Mouse (Mus musculus) forebrain, embryonic 15.5 days (tissue): ENCODE data around the gene Klhl8. TPM values are rescaled to one million over a fixed set of nuclear protein-coding genes. Genes with fewer than 3 reads are reported as not detected.
A peak's percentile ranks its signal among the peaks of the same experiment; 100 is the strongest.

Source experiments
- ATAC-seq: fragments of 200-750 bp; cut with Nextera tagmentation; replicated peaks from 2 replicates; pipeline ENCODE4 v1.8.0; 2017; ENCODE audit warnings: mild to moderate bottlenecking, moderate TSS enrichment, moderate library complexity
- H3K27ac ChIP-seq: fragments of 300-500 bp; sonication (generic); replicated peaks from 2 replicates; pipeline ENCODE4 v1.5.1; 2015; ENCODE audit warnings: mild to moderate bottlenecking, inconsistent platforms
- H3K27me3 ChIP-seq: fragments of 300-500 bp; sonication (generic); 2 replicates; pipeline ENCODE4 v1.6.1; 2015; ENCODE audit warnings: inconsistent platforms
- H3K36me3 ChIP-seq: fragments of 300-500 bp; sonication (generic); 2 replicates; pipeline ENCODE4 v1.6.1; 2015; ENCODE audit warnings: mild to moderate bottlenecking, inconsistent platforms
- H3K4me1 ChIP-seq: fragments of 300-500 bp; sonication (generic); 2 replicates; pipeline ENCODE4 v1.6.1; 2015; ENCODE audit warnings: inconsistent platforms
- H3K4me2 ChIP-seq: fragments of 300-500 bp; sonication (generic); replicated peaks from 2 replicates; pipeline ENCODE4 v1.6.1; 2015; ENCODE audit warnings: mild to moderate bottlenecking, inconsistent platforms
- H3K4me3 ChIP-seq: fragments of 300-500 bp; sonication (generic); 2 replicates; pipeline ENCODE4 v1.5.1; 2015; ENCODE audit warnings: mild to moderate bottlenecking, inconsistent platforms
- H3K9ac ChIP-seq: fragments of 300-500 bp; sonication (generic); replicated peaks from 2 replicates; pipeline ENCODE4 v1.6.1; 2015; ENCODE audit warnings: mild to moderate bottlenecking, inconsistent platforms
- H3K9me3 ChIP-seq: fragments of 300-500 bp; sonication (generic); 2 replicates; pipeline ENCODE4 v1.6.1; 2016; ENCODE audit warnings: inconsistent platforms
- WGBS: fragments of 180-500 bp; shearing (Covaris S2); methylation state at CpG from one replicate; pipeline ENCODE4 v1.1.7; 2015; ENCODE audit warnings: mixed read lengths; 5-methylcytosine and 5-hydroxymethylcytosine counted together
- polyA plus RNA-seq: library from polyadenylated mRNA; unstranded; fragments of >200 nt; fragmentation: Nextera tagmentation; extraction: Ambion mirVana; gene quantifications from 2 replicates; pipeline ENCODE4 v1.2.1, GENCODE M21; 2015

The Klhl8 gene
- polyA plus RNA-seq, 1 experiment from 2014 or later = 46.3 TPM

DNA sequence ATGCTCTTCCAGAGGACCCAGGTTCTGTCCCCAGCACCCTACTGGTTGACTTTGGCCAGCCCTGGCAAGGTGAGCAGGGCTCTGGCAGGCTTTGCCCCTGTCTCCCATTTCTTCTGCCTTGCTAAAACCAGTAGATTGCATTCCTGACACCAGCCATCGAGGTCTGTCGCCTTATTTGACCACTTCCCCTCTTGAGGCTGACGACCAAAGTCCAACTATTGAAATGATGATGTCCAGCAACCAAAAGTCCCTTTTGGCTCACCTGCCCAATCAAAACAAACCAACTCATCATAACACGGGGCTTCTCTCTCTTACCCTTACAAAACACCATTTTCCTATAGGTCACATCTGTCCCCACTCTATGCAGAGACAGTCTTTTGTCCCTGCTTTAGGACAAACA lies 2.1 kb upstream of the Klhl8 start:
- Histone ChIP-seq H3K9me3 (no peaks in the 10 kb centered on the region), H3K4me3 (no peak overlapping the region), H3K27me3 (no peaks in the 10 kb centered on the region), H3K36me3 (no peaks in the 10 kb centered on the region), H3K9ac (no peak overlapping the region), H3K4me1 (peaks cover 23% of the 10 kb centered on the region), H3K27ac (no peak overlapping the region), H3K4me2 (no peak overlapping the region)
- no peak for ATAC-seq
- WGBS = 79% methylated on average over 4 of the region's 4 CpGs

DNA sequence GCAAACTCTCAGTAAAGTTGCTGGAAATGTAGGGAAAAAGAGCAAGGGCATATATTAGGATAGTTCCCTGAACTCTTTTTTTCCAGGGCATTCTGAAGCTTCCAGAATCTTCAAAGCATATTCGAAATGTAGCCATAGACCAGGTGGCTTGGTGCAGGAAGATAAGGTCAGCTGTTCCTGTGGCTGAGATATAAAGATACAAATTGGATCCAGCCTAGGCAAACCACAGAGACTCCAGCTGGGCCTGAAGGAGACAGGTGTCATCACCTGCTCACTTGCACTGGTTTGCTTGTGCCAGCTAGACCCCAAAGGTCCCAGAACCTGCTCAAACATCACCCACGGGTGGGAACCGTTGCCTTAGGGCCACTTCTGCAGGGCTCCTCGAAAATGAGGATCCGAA lies 496 bp upstream of the Klhl8 start:
- H3K27ac ChIP-seq = no peak overlapping the region
- no peaks in the 10 kb centered on the region for H3K27me3 ChIP-seq
- WGBS = 89% methylated on average over 5 of the region's 5 CpGs
- H3K36me3 ChIP-seq = no peaks in the 10 kb centered on the region
- H3K4me3 ChIP-seq = no peak overlapping the region
- peak; percentile 9; the same call in 1 of the 2 replicates for ATAC-seq
- no peak overlapping the region for H3K9ac ChIP-seq
- H3K4me2 ChIP-seq = no peak overlapping the region
- H3K9me3 ChIP-seq = no peaks in the 10 kb centered on the region
- H3K4me1 ChIP-seq = peaks cover 23% of the 10 kb centered on the region

DNA sequence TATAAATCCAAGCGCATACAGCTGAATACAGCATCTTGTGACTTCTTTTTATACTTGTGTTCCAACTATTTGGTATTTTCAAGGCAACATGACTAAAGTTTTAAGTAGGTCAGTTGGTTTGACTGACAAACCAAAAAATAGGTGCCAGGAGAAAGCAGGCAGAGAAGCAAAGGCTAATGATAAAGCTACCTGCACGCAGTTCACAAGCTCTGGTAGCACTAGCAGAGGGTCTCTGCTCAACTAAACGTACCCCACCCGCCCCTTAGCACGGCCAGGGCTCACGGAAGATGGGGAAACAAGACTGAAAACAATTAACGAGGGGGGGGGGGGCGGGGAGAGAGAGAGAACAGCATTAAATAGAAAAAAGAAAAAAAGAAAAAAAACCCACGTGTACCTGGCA lies 903 bp downstream of the Klhl8 start:
- Histone ChIP-seq H3K4me3 (peak overlapping the region; percentile 99), H3K36me3 (no peaks in the 10 kb centered on the region), H3K27me3 (no peaks in the 10 kb centered on the region), H3K9me3 (no peaks in the 10 kb centered on the region), H3K4me1 (peaks cover 23% of the 10 kb centered on the region), H3K9ac (peak overlapping the region; percentile 92), H3K27ac (no peak overlapping the region), H3K4me2 (peak overlapping the region; percentile 82)
- ATAC-seq = no peak
- WGBS = 15% methylated on average over 8 of the region's 9 CpGs

DNA sequence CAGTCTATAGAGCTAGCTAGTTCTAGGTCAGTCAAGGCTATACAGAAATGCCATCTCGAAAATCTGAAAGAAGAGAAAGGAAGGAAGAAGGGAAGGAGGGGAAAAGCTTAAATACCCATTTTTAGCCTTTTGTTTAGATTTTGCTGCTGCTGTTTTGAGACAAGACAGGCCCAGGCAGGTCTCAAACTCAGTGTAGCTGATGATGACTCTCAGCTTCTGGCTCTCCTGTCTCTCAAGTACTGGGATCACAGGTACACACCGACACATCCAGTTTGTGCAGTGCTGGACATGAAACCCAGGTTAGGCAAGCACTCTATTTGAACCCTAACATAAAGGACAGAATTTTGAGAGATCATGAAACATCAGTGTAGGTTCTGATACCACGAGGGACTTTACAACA lies 1.6 kb downstream of the Klhl8 start:
- 69% methylated on average over 3 of the region's 3 CpGs for WGBS
- peak overlapping the region; percentile 6; the same call in 1 of the 2 replicates for H3K4me3 ChIP-seq
- peaks cover 23% of the 10 kb centered on the region for H3K4me1 ChIP-seq
- no peak overlapping the region for H3K9ac ChIP-seq
- no peak overlapping the region; the same call in 1 of the 2 replicates for H3K4me2 ChIP-seq
- H3K27ac ChIP-seq = no peak overlapping the region
- no peak for ATAC-seq
- H3K36me3 ChIP-seq = no peaks in the 10 kb centered on the region
- H3K27me3 ChIP-seq = no peaks in the 10 kb centered on the region
- no peaks in the 10 kb centered on the region for H3K9me3 ChIP-seq

DNA sequence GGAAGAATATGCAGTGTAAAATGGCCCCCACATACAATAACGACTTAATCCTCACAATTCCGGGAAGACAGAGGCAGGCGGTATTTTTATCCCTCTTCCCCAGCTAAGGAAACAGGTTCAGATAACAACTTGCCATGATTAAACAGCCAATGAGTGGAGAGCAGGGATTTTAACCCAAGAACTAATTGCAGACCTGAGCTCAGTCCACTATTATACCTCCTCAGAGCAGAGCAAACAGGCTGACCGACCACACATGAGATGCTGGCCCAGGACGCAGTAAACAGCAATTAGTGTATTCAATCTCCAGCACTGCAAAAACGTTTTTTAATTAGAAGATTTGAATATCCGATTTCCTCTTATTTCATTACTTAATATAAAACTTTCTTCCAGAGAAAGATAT lies 2.2 kb downstream of the Klhl8 start:
- ATAC-seq = no peak
- Histone ChIP-seq H3K4me3 (no peak overlapping the region), H3K9ac (no peak overlapping the region), H3K27me3 (no peaks in the 10 kb centered on the region), H3K27ac (no peak overlapping the region), H3K9me3 (no peaks in the 10 kb centered on the region), H3K4me2 (no peak overlapping the region), H3K4me1 (peaks cover 23% of the 10 kb centered on the region), H3K36me3 (no peaks in the 10 kb centered on the region)
- WGBS = 17% methylated on average over 7 of the region's 7 CpGs

DNA sequence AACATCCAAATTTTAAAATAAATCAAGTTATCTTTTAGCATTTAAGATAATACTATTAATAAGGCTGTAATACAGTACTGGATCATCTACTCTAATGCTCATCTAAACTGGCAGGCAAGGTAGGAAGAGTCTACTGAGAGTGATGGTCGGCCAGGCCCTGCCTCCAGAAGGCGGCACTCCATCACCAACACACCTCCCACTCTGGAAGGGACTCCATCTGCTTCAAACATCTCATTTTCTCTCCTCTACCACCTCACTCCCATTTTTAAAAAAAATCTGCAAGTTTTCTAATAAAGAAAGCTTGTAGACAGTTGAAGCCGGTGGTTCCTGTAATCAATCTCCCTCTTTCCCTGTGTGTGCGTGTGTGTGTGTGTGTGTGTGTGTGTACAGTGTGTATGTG lies 3.2 kb downstream of the Klhl8 start:
- H3K36me3 ChIP-seq = no peaks in the 10 kb centered on the region
- no peak overlapping the region for H3K4me2 ChIP-seq
- no peak overlapping the region for H3K27ac ChIP-seq
- whole genome bisulfite sequencing = 78% methylated on average over 4 of the region's 4 CpGs
- no peaks in the 10 kb centered on the region for H3K27me3 ChIP-seq
- H3K9me3 ChIP-seq = no peaks in the 10 kb centered on the region
- H3K4me1 ChIP-seq = peaks cover 23% of the 10 kb centered on the region
- no peak overlapping the region for H3K4me3 ChIP-seq
- no peak for ATAC-seq
- no peak overlapping the region for H3K9ac ChIP-seq

DNA sequence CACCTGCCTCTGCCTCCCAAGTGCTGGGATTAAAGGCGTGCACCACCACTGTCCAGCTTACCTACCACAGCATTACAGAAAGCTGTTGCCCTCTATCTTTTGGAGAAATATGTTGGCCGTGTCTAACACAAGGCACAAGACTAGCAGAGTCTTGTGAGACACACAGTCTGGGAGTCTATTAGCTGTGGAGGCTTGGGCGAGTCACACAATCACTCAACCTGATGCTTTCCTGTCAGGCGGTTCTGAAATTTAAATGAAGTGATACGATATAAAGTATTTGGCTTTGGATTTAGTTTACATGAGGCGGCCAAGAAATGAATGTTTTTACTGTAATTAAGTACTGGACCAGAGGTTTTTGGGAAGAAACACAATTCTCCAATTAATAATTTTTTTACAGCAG lies 4.9 kb downstream of the Klhl8 start:
- ATAC-seq = no peak
- H3K9ac ChIP-seq = no peak overlapping the region
- H3K4me1 ChIP-seq = peaks cover 20% of the 10 kb centered on the region
- no peaks in the 10 kb centered on the region for H3K27me3 ChIP-seq
- H3K27ac ChIP-seq = no peak overlapping the region
- no peak overlapping the region for H3K4me3 ChIP-seq
- no peaks in the 10 kb centered on the region for H3K36me3 ChIP-seq
- H3K4me2 ChIP-seq = no peak overlapping the region
- no peaks in the 10 kb centered on the region for H3K9me3 ChIP-seq
- WGBS = 97% methylated on average over 6 of the region's 6 CpGs

DNA sequence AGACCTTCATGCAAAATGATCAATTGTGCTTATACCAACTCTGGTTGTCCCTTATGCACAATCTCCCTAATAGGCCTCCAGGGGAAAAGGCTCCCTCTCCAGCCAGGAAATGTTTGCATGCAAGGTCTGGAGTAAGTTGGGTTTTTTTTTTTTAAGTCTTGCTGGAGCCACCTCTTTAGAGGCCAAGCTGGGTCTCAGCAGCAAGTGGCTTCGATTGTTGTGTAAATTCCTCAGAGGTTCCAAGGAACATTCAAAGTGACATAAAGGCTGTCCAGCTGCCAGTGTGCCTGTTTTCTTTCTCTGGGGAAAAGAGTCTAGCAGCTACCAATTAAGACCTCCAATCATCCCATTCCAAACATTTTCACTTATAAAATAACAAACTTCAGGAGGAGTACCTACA lies 12.7 kb downstream of the Klhl8 start:
- ATAC-seq = no peak
- Histone ChIP-seq H3K4me3 (no peak overlapping the region), H3K27me3 (no peaks in the 10 kb centered on the region), H3K36me3 (no peaks in the 10 kb centered on the region), H3K9me3 (no peaks in the 10 kb centered on the region), H3K9ac (no peak overlapping the region), H3K4me1 (peaks cover 3% of the 10 kb centered on the region; the same call in 1 of the 2 replicates), H3K27ac (no peak overlapping the region), H3K4me2 (no peak overlapping the region)
- WGBS = 15% methylated on average over 1 of the region's 1 CpGs

DNA sequence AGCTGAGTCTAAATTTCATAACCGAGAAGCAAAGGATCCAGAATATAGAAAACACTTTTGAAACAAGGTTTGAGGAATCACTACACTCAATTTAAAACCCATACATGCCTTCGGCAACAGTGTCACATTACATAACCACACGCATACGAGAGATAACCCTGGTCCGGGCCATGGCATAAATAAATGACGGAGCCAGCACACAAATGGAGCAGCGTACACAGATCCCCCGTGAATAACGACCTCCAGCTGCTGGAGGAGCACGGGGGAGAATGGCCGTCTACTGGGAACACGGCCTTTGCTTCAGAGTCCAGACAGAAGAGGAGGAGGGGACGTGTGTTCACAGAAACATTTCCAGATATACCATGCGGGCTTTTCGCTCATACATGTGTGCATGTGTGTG lies 21.3 kb downstream of the Klhl8 start:
- H3K4me3 ChIP-seq = no peak overlapping the region
- no peak for ATAC-seq
- no peaks in the 10 kb centered on the region for H3K4me1 ChIP-seq
- H3K9ac ChIP-seq = no peak overlapping the region
- H3K27me3 ChIP-seq = no peaks in the 10 kb centered on the region
- 84% methylated on average over 15 of the region's 15 CpGs for WGBS
- H3K9me3 ChIP-seq = no peaks in the 10 kb centered on the region
- H3K27ac ChIP-seq = no peak overlapping the region
- no peak overlapping the region for H3K4me2 ChIP-seq
- peaks cover 4% of the 10 kb centered on the region for H3K36me3 ChIP-seq

DNA sequence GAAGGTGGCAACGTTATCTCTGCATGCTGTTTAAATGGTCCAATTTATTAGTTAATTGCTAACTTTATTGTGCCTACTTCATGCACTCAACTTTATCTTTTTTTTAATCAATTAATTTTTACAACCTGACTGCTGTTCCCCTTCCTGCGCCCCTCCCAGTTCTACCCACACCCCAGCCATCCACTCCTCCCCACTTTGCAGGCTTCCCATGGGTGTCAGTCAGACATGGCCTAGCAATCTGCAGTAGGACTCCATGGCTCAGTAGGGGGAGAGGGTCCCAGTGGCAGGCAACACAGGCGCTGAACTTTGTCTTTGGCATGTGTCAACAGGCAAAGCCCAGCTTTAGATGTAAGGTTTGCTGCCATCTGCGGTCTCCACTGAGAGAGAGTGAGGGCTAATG lies 47.3 kb downstream of the Klhl8 start:
- ATAC-seq = no peak
- Histone ChIP-seq H3K4me1 (no peaks in the 10 kb centered on the region), H3K36me3 (peaks cover 25% of the 10 kb centered on the region), H3K4me2 (no peak overlapping the region), H3K4me3 (no peak overlapping the region), H3K9ac (no peak overlapping the region), H3K27ac (no peak overlapping the region), H3K27me3 (no peaks in the 10 kb centered on the region), H3K9me3 (no peaks in the 10 kb centered on the region)
- WGBS = 87% methylated on average over 4 of the region's 4 CpGs

DNA sequence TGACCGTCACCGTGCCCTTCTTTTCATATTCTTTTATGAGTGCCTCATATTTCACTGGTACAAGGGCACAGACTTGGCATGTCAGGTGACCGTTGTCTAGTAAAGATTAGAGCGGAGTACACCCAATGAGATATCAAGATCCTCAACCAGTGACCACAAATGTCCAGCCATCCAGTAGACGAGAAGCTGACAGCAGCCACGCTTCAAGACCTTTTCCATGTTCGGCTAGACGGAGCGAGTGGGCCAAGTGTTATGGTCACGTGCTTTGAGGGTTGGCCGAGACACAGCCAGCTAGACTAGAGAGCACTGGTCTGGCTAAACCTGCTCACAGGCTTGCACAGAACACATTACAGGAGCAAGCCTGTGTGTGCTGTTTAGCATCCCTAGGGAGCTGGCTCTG lies 50.4 kb downstream of the Klhl8 start:
- Histone ChIP-seq H3K9me3 (no peaks in the 10 kb centered on the region), H3K4me1 (peaks cover 14% of the 10 kb centered on the region), H3K27ac (no peak overlapping the region), H3K9ac (no peak overlapping the region), H3K4me2 (no peak overlapping the region), H3K4me3 (no peak overlapping the region), H3K27me3 (no peaks in the 10 kb centered on the region), H3K36me3 (peaks cover 19% of the 10 kb centered on the region)
- WGBS = 96% methylated on average over 11 of the region's 11 CpGs
- no peak for ATAC-seq

DNA sequence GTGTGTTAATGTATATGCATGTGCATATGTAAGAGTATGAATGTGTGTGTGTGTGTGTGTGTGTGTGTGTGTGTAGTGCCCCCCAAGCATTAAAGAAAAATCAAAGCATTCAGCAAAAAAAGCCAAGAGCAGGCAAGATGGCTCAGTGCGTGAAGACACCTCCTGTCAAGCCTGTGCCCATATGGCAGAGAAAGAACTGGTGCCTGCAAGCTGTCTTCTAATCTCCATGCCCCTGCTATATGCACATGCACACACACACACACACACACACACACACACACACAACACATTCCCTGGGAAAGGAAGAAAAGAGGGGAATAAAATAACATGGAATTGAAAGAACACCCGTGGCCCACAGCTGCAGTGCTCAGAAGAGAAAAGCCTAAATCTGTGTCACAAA lies 53.9 kb downstream of the Klhl8 start:
- Histone ChIP-seq H3K4me1 (peaks cover 31% of the 10 kb centered on the region), H3K9ac (no peak overlapping the region), H3K4me3 (no peak overlapping the region), H3K4me2 (no peak overlapping the region), H3K27ac (peak overlapping the region; percentile 73), H3K9me3 (no peaks in the 10 kb centered on the region), H3K36me3 (0 out of 2 replicates have a peak, but pooled peaks cover 5% of the 10 kb centered on the region), H3K27me3 (no peaks in the 10 kb centered on the region)
- 51% methylated on average over 2 of the region's 2 CpGs for WGBS
- ATAC-seq = peak; percentile 62

DNA sequence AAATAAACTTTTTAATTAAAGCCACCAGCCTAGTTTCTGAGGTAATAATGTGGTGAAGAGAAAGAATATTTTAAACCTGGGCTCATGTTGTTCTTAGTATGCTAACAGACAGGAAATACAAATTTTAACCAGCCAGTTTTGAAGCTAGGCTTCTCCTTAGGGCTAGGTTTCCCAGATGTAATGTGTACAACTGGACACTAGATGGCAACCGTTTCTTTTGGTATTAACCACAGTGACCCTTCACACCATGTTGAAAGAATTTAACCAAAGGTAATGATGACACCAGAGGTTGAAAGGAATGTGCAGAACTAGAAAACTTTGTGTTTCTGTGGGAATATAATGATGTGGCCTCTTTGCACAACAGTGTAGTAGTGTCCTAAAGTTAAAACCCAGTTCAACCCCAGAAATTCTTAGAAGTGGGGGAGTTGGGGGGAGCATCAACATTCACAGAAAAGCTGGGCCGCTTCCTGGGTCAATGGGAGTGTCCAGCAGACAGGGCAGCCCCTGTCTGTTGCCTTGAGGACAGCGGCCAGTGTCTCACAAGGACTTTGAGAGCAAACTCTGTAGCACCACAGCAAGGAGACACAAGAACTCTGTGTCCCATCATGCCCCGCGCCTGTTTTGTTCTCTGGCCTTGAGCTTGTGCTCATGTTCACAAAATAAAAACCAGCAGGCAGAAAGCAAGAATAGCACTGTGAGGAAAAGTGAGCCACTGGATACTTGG lies 54.6 kb downstream of the Klhl8 start:
- WGBS = 66% methylated on average over 5 of the region's 5 CpGs
- Histone ChIP-seq H3K4me1 (peaks cover 31% of the 10 kb centered on the region), H3K36me3 (0 out of 2 replicates have a peak, but pooled peaks cover 5% of the 10 kb centered on the region), H3K9ac (no peak overlapping the region), H3K4me3 (no peak overlapping the region), H3K4me2 (no peak overlapping the region), H3K9me3 (no peaks in the 10 kb centered on the region), H3K27me3 (no peaks in the 10 kb centered on the region), H3K27ac (peak overlapping the region; percentile 73; the same call in 1 of the 2 replicates)
- peak; percentile 5; the same call in 1 of the 2 replicates for ATAC-seq
